Mouse (Mus musculus) liver, embryonic 14.5 days (tissue): ENCODE results near the gene Depdc1b. TPM values are rescaled to one million over a fixed set of nuclear protein-coding genes. Genes with fewer than 3 reads are reported as not detected.

Experiments
- ATAC-seq: fragments of 200-750 bp; cut with Nextera tagmentation; 2 replicates; pipeline ENCODE4 v1.8.0; 2017; ENCODE audit warnings: moderate number of reproducible peaks, mild to moderate bottlenecking, moderate library complexity; ENCODE audit not compliant: insufficient read depth
- DNase-seq, 3 experiments: peaks; one replicate each; pipeline ENCODE4 v3.0.0-alpha.2; 2012 to 2013; ENCODE audit warnings: low read depth in 3 of 3, low spot score in 3 of 3
- H3K27ac ChIP-seq: fragments of 300-500 bp; sonication (generic); 2 replicates; pipeline ENCODE4 v1.5.1; 2014; ENCODE audit warnings: moderate library complexity, mild to moderate bottlenecking, control low read depth, inconsistent platforms
- H3K27me3 ChIP-seq: fragments of 300-500 bp; sonication (generic); 2 replicates; pipeline ENCODE4 v1.6.1; 2014; ENCODE audit warnings: mild to moderate bottlenecking, low read length, moderate library complexity; ENCODE audit not compliant: control insufficient read depth, insufficient read depth
- H3K36me3 ChIP-seq: fragments of 300-500 bp; sonication (generic); replicated peaks from 2 replicates; pipeline ENCODE4 v1.6.1; 2014; ENCODE audit warnings: low read depth; ENCODE audit not compliant: control insufficient read depth, insufficient read depth
- H3K4me1 ChIP-seq, 2 experiments: fragments of 200-500 bp in 1 of 2; fragments of 300-500 bp in 1 of 2; sonication (generic) in 1 of 2; replicated peaks; 2 replicates each; pipeline ENCODE4 v1.6.1; 2012 to 2014; ENCODE audit warnings: antibody characterized with exemption in 1 of 2, inconsistent platforms in 1 of 2, low read length in 1 of 2; ENCODE audit not compliant: control insufficient read depth in 2 of 2, insufficient read depth in 2 of 2
- H3K4me2 ChIP-seq: fragments of 300-500 bp; sonication (generic); 2 replicates; pipeline ENCODE4 v1.6.1; 2014; ENCODE audit warnings: low read depth, mild to moderate bottlenecking, control low read depth, moderate library complexity
- H3K4me3 ChIP-seq, 2 experiments: fragments of 200-500 bp in 1 of 2; fragments of 300-500 bp in 1 of 2; sonication (generic) in 1 of 2; 2 replicates each; pipeline ENCODE4 v1.5.1; 2012 to 2014; ENCODE audit warnings: low read depth in 2 of 2, low read length in 2 of 2, mild to moderate bottlenecking in 2 of 2, control low read depth in 1 of 2, inconsistent platforms in 1 of 2, moderate library complexity in 1 of 2; ENCODE audit not compliant: insufficient read depth in 1 of 2
- H3K9ac ChIP-seq: fragments of 300-500 bp; sonication (generic); replicated peaks from 2 replicates; pipeline ENCODE4 v1.6.1; 2014; ENCODE audit warnings: mild to moderate bottlenecking, control low read depth, moderate library complexity
- H3K9me3 ChIP-seq: fragments of 300-500 bp; sonication (generic); 2 replicates; pipeline ENCODE4 v1.6.1; 2016; ENCODE audit warnings: low read length, mixed read lengths; ENCODE audit not compliant: control insufficient read depth
- CTCF ChIP-seq: IDR thresholded peaks from 2 replicates; pipeline ENCODE4 v1.5.1; 2016; ENCODE audit warnings: antibody characterized with exemption, low read depth, control low read depth
- EP300 ChIP-seq: IDR thresholded peaks from 2 replicates; pipeline ENCODE4 v1.6.1; 2016; ENCODE audit warnings: antibody characterized with exemption, low read depth
- WGBS: fragments of 180-500 bp; shearing (Covaris S2); extraction: QIAGEN DNeasy Blood & Tissue Kit; methylation state at CpG from one replicate; pipeline ENCODE4 v1.1.7; 2014; ENCODE audit not compliant: insufficient replicate concordance; 5-methylcytosine and 5-hydroxymethylcytosine counted together
- polyA plus RNA-seq, 2 experiments: library from polyadenylated mRNA; depleted of rRNA in 1 of 2; stranded (reverse) in 1 of 2; unstranded in 1 of 2; fragments of >200 nt; fragmentation: Nextera tagmentation in 1 of 2; extraction: Ambion mirVana in 1 of 2; gene quantifications; 2 replicates each; pipeline versions ENCODE4 v1.2.1 to v1.2.3; 2012 to 2014

The Depdc1b gene
- polyA plus RNA-seq, 2 experiments: 9.5 to 11.0 TPM

DNA sequence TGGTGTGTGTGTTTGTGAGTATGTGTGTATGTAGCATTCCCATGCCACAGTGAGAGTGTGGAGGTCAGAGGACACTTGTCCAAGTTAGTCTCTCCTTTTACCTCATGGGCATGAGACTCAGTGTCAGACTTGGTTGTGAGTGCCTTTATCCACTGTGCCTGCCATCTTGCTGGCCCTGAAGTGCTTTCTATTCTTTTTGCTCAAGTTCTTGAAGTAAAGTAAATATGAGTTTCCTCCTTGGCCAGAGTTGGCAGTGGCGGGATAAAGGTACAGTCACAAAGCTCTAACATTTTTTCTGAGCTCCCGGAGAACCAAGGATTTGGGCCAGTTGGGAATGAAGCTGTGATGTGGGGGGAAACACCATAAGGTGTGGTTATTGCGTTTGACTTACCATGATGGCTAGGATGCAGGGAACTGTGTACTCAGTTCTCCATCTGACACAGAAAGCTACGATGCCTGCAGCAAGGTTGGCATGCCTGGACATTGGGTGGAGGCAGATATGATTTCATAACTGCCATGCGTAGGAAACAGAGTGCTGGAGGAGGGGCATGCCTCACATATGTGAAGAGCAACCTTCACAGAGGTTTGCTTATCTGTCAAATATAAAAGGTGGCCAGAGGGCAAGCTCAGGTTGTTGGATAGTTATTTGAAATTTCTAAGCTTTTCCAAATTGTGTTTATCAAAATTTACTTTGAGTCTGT lies 54.3 kb downstream of the Depdc1b start:
- ATAC-seq (no peak), DNase-seq (no peak)
- Histone ChIP-seq H3K9ac (no peak overlapping the region), H3K27ac (no peak overlapping the region), H3K36me3 (no peaks in the 10 kb centered on the region; the same call in 1 of the 2 replicates), H3K27me3 (no peaks in the 10 kb centered on the region), H3K4me1 (no peaks in the 10 kb centered on the region), H3K4me2 (no peak overlapping the region), H3K4me3 (no peak overlapping the region), H3K9me3 (no peaks in the 10 kb centered on the region)
- no peak for TF ChIP-seq EP300
- 74% methylated on average over 5 of the region's 5 CpGs for WGBS

DNA sequence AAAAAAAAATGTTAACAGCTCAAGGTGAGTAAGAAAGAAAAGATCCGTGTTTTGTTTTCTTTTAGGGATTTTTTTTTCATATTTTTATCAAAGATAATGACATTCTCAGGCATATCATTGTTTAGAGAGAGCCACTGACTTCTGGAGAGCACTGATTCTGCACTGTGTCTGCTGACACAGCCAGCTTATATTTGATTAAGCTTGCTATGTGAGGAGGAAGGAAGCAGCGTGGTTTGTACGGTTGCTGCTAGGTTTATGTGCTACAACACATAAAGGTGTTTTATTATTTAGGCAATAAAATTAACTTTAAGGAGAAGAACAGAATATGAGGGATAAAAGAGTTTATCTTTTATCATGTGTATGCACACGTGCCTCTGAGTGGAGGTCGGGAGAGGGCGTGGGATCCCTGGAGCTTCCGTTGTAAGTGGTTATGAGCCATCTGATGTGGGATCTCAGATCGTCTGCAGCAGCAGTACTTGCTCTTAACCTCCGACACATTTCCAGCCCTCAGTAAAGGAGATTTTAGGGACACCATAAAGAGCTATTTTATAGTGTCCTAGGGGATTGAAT lies 55.3 kb downstream of the Depdc1b start:
- ATAC-seq: no peak
- TF ChIP-seq CTCF (no peak), EP300 (no peak)
- Histone ChIP-seq H3K4me1 (no peaks in the 10 kb centered on the region), H3K4me3 (no peak overlapping the region), H3K4me2 (no peak overlapping the region), H3K36me3 (no peaks in the 10 kb centered on the region; the same call in 1 of the 2 replicates), H3K27ac (no peak overlapping the region), H3K9ac (no peak overlapping the region), H3K9me3 (no peaks in the 10 kb centered on the region), H3K27me3 (no peaks in the 10 kb centered on the region)
- 41% methylated on average over 9 of the region's 9 CpGs for WGBS
- no peak for DNase-seq

DNA sequence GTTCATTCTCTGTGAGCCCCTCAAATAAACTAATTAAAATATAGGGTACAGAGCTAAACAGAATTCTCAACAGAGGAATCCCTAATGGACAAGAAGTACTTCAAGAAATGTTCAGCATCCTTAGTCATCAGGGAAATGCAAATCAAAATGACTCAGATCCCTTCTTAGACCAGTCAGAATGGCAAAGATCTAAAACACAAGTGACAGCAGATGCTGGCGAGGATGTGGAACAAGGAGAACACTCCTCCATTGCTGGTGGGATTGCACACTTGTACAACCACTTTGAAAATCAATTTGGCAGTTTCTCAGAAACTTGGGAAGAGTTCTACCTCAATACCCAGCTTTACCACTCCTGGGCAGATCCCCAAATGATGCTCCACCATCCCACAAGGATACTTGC lies 57.1 kb downstream of the Depdc1b start:
- H3K4me2 ChIP-seq: no peak overlapping the region
- no peak for DNase-seq
- no peaks in the 10 kb centered on the region for H3K4me1 ChIP-seq
- H3K9me3 ChIP-seq: no peaks in the 10 kb centered on the region
- H3K36me3 ChIP-seq: no peaks in the 10 kb centered on the region; the same call in 1 of the 2 replicates
- H3K4me3 ChIP-seq: no peak overlapping the region
- TF ChIP-seq EP300: no peak
- no peak for TF ChIP-seq CTCF
- WGBS: 60% methylated on average over 1 of the region's 1 CpGs
- H3K27me3 ChIP-seq: no peaks in the 10 kb centered on the region
- H3K27ac ChIP-seq: no peak overlapping the region
- ATAC-seq: no peak
- H3K9ac ChIP-seq: no peak overlapping the region

DNA sequence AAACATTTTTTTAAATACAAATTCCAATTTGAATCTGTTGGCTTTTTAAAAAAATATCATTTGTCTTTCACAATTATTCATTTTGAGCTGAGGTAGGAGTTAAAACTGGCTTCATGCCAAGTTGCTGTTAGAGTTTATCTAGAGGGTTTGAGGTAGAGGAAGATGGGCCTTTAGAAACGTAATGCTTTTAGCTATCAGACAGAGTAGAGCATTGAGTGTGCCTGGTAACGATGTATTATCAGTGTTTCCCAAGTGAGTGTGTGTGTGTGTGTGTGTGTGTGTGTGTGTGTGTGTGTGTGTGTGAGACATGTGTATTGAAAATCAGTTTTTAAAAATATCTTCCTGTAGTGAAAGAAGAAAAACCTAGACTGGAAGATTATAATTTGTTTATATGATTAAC lies 60.5 kb downstream of the Depdc1b start:
- no peak overlapping the region for H3K4me2 ChIP-seq
- H3K9me3 ChIP-seq: no peaks in the 10 kb centered on the region
- TF ChIP-seq EP300: no peak; the same call in 1 of the 2 replicates
- no peaks in the 10 kb centered on the region for H3K4me1 ChIP-seq
- H3K36me3 ChIP-seq: no peaks in the 10 kb centered on the region; the same call in 1 of the 2 replicates
- no peak overlapping the region for H3K9ac ChIP-seq
- ATAC-seq (no peak), DNase-seq (no peak)
- no peak overlapping the region for H3K4me3 ChIP-seq
- WGBS: 24% methylated on average over 2 of the region's 2 CpGs
- H3K27ac ChIP-seq: no peak overlapping the region
- no peaks in the 10 kb centered on the region for H3K27me3 ChIP-seq

DNA sequence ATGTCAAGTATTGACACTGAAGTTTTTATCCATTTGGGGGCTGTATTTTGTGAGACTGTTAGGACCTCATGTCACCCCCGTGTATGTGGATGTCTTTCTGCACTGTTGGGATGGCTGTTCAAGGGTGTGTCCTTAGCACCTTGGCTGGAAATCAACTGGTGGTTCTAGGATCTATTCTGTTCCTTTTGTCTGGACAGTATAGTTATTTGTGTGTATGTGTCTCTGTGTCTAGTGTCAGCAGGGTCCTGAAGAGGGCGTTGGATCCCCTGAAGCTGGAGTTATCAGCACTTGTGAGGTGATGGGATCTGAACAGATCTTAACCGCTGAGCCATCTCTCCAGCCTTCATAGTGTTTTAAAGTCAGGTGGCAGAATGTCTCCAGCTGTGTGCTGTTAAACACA lies 65.0 kb downstream of the Depdc1b start:
- H3K27me3 ChIP-seq: no peaks in the 10 kb centered on the region
- WGBS: 76% methylated on average over 3 of the region's 3 CpGs
- no peak for ATAC-seq
- no peaks in the 10 kb centered on the region for H3K4me1 ChIP-seq
- H3K36me3 ChIP-seq: peaks cover 9% of the 10 kb centered on the region
- H3K4me3 ChIP-seq: no peak overlapping the region
- no peak overlapping the region for H3K4me2 ChIP-seq
- TF ChIP-seq CTCF (no peak), EP300 (no peak)
- H3K27ac ChIP-seq: no peak overlapping the region
- no peaks in the 10 kb centered on the region for H3K9me3 ChIP-seq
- H3K9ac ChIP-seq: no peak overlapping the region
- no peak for DNase-seq
